Mouse (Mus musculus) cerebellum, adult 2 months (tissue): ENCODE data around the gene Ccl26. TPM values are rescaled to one million over a fixed set of nuclear protein-coding genes. Genes with fewer than 3 reads are reported as not detected.

ENCODE experiments used
- DNase-seq, 2 experiments: peaks; one replicate each; pipeline ENCODE4 v3.0.0; 2021
- H3K27ac ChIP-seq: fragments of 200-500 bp; 2 replicates; pipeline ENCODE4 v1.5.1; 2012; ENCODE audit warnings: low read length, control low read depth, inconsistent platforms; ENCODE audit not compliant: insufficient read depth
- H3K27me3 ChIP-seq: fragments of 200-500 bp; 2 replicates; pipeline ENCODE4 v1.6.1; 2012; ENCODE audit warnings: inconsistent platforms, mild to moderate bottlenecking, low read length, moderate library complexity; ENCODE audit not compliant: control insufficient read depth, insufficient read depth
- H3K4me1 ChIP-seq: fragments of 200-500 bp; 2 replicates; pipeline ENCODE4 v1.6.1; 2011; ENCODE audit warnings: low read length; ENCODE audit not compliant: control insufficient read depth, insufficient read depth
- H3K4me3 ChIP-seq: fragments of 200-500 bp; replicated peaks from 2 replicates; pipeline ENCODE3; 2011; ENCODE audit warnings: mild to moderate bottlenecking, low read depth, low read length, control low read depth; ENCODE audit not compliant: insufficient read depth
- CTCF ChIP-seq: fragments of 200-500 bp; IDR thresholded peaks from 2 replicates; pipeline ENCODE4 v1.5.1; 2011; ENCODE audit warnings: low read depth, mild to moderate bottlenecking, control low read depth, low read length, moderate library complexity, borderline replicate concordance; ENCODE audit not compliant: insufficient read depth
- POLR2A ChIP-seq: fragments of 200-500 bp; IDR thresholded peaks from 2 replicates; pipeline ENCODE4 v1.6.1; 2011; ENCODE audit warnings: low read length, control low read depth, borderline replicate concordance; ENCODE audit not compliant: insufficient read depth
- WGBS: fragments of 180-500 bp; shearing (Covaris S2); methylation state at CpG from one replicate; pipeline ENCODE4 v1.1.7; 2018; 5-methylcytosine and 5-hydroxymethylcytosine counted together
- polyA plus RNA-seq: library from polyadenylated mRNA; depleted of rRNA; stranded (reverse); fragments of >200 nt; gene quantifications from 2 replicates; pipeline ENCODE4 v1.2.3, GENCODE M21; 2012

The Ccl26 gene
- polyA plus RNA-seq, 1 experiment = not detected

DNA sequence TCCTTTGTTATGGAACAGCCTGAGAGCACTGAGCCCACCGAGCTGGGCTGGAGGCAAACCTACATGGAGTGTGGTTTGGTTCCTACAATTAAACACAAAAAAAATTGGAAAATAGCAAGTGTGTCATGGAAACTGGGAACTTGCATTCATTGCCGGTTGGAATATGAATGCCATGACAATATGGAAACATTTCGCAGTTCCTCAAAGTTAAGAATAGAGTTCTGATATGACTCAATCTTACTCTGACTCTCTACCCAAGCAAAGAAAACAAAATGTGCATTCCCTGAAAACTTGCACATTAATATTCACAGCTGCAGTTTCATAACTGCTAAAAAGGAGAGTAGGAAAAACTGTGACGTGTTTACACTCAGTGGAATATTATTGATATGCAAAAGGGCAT lies 19.0 kb upstream of the Ccl26 start:
- TF ChIP-seq CTCF (no peak), POLR2A (no peak)
- H3K27me3 ChIP-seq = no peaks in the 10 kb centered on the region
- 84% methylated on average over 4 of the region's 4 CpGs for whole genome bisulfite sequencing
- H3K27ac ChIP-seq = no peak overlapping the region
- no peak overlapping the region for H3K4me3 ChIP-seq
- no peaks in the 10 kb centered on the region for H3K4me1 ChIP-seq
- no peak for DNase-seq

DNA sequence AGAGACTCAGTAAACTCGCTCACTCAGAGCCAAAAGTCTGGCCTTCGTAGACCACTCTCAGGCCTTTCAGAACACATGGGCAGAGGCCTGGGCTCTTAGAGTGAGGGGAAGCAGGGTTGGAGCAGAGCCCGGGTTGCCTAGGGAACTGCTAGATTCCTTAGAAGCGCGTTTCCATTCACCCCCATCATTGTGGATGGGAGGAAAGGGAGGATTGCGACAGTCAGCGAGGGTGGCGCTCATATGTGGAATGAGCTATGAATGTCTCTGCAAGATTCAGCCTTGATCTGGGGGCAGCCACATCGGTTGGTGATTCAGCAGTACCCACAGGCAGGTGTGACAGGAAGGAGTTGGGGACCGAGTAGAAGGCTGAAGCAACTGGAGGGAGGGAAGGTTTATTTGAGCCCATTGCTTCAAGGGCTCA lies 16.0 kb upstream of the Ccl26 start:
- Histone ChIP-seq H3K4me1 (no peaks in the 10 kb centered on the region), H3K27me3 (no peaks in the 10 kb centered on the region), H3K27ac (no peak overlapping the region), H3K4me3 (no peak overlapping the region)
- WGBS = 31% methylated on average over 10 of the region's 10 CpGs
- TF ChIP-seq POLR2A = no peak
- no peak for TF ChIP-seq CTCF
- no peak for DNase-seq

DNA sequence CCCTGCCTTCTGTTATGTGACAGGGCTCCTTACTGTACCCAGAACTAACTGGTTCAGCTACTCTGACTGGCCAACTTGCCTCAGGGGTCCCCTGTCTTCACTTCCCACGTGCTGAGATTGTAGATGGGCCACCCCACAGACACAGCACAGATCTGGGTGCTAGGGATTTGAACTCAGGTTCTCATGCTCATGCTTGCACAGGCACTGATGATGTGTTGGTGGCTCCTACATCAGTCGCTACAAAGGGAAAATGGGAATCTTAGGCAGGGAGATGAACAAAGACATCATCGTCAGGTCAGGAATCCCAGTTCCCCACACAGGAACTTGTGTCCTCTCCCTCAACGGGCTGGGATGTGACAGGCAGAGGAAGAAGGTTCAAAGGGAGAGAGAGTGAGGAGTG lies 12.7 kb upstream of the Ccl26 start:
- WGBS = 68% methylated on average over 4 of the region's 4 CpGs
- no peak for DNase-seq
- Histone ChIP-seq H3K4me3 (no peak overlapping the region), H3K27me3 (no peaks in the 10 kb centered on the region), H3K27ac (no peak overlapping the region), H3K4me1 (no peaks in the 10 kb centered on the region)
- no peak for TF ChIP-seq POLR2A
- TF ChIP-seq CTCF = no peak

DNA sequence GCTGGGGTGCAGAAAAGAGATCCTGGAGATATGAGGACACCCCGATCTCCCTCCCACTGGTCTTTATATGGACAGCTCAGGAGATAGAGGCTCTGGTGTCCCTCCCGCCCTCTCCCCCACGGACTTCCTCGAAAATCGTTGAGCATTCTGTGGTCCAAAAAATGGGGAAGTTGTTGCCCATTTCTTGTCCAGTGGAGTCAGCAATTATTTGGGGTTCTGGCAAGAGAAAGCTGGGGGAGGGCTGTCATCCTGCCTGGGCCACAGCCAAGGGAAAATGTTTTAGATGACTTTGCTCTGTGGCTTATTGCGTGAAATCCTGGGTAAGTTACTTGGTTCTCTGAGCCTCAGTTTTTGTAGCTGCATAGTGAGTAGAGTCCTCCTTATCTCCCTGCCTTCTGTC lies 9.6 kb upstream of the Ccl26 start, which contains the start of gene Ccl24:
TSS of gene Ccl24 (minus strand) at position 44 of the 400 bp plus-strand sequence.
- no peak for DNase-seq
- no peaks in the 10 kb centered on the region for H3K27me3 ChIP-seq
- H3K27ac ChIP-seq = no peak within 1 kb of the TSS
- 80% methylated on average over 6 of the region's 6 CpGs for WGBS
- TF ChIP-seq CTCF = no peak
- TF ChIP-seq POLR2A = no peak
- no peak within 1 kb of the TSS for H3K4me3 ChIP-seq
- no peaks in the 10 kb centered on the region for H3K4me1 ChIP-seq

DNA sequence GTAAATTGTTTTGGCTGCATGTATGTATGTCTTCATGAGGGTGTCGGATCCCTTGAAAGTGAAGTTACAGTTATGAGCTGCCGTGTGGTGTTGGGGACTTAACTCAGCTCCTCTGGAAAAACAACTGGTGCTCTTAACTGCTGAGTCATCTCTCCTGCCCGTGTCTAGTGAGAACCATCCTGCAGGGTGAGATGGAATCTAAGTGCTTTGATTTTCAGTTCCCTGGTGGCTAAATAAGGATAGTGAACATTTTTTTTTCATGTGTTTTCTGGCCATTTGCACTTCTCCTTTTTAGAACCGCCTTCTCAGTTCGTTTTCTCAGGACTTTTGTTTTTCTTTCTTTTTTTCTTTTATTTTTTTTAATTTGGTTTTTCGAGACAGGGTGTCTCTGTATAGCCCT lies 5.3 kb upstream of the Ccl26 start:
- Histone ChIP-seq H3K4me1 (no peaks in the 10 kb centered on the region), H3K4me3 (no peak overlapping the region), H3K27ac (no peak overlapping the region), H3K27me3 (no peaks in the 10 kb centered on the region)
- 68% methylated on average over 6 of the region's 6 CpGs for WGBS
- TF ChIP-seq POLR2A (no peak), CTCF (no peak)
- DNase-seq = no peak

DNA sequence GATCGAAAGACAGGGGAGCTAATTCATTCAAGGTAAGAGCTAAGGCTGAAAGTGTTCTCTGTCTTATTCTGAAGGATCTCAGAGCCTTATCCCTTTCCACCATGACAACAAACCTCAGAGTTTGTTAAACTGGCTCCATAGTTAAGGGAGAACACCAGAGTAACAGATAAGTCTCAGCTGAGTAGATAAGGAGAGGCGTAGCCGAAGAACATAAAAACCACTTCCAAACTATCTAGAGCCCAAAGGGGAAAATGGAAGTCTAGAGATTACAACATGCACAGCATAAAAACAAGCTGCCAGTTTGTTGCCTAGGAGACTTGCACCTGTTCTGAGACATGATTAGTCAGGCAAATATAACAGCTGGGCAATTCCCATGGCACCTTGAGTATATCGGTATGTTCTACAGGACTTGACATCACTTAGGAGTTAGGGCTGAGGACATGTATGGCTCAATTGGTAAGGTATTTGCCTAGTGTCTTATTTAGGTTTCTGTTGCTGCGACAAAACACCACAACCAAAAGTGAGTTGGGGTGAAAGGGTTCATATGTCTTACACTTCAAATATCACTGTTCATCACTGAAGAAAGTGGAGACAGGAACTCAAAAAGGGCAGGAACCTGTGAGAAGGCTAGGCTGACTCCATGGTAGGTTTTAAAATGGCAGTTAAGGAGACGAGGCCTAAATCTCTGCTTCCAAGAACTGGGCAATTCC lies 4.3 kb upstream of the Ccl26 start:
- Histone ChIP-seq H3K4me3 (no peak overlapping the region), H3K4me1 (no peaks in the 10 kb centered on the region), H3K27me3 (no peaks in the 10 kb centered on the region), H3K27ac (no peak overlapping the region)
- 81% methylated on average over 6 of the region's 6 CpGs for WGBS
- no peak for DNase-seq
- no peak for TF ChIP-seq CTCF
- no peak for TF ChIP-seq POLR2A

DNA sequence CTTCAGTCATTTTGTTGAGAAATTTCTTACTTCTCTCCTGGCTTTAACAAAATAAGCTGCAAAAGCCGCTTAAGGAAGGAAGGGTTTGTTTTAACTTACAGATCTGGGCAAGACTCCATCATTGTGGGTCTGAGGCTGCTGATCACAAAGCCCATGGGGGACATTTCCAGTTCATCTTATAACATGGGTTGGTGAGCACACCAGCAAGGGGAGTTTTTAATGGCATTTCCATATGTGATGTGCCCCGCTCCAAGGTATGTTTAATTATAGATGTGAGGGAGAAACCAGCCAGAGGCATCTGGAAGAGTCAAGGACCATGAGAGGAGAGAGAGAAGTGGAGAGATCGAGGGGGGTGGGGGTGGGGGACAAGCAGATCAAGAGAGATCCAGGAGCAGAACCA lies 5.7 kb downstream of the Ccl26 start:
- Histone ChIP-seq H3K4me1 (no peaks in the 10 kb centered on the region), H3K4me3 (no peak overlapping the region), H3K27ac (no peak overlapping the region), H3K27me3 (no peaks in the 10 kb centered on the region)
- WGBS = 80% methylated on average over 3 of the region's 3 CpGs
- no peak for DNase-seq
- TF ChIP-seq CTCF (no peak), POLR2A (no peak)

DNA sequence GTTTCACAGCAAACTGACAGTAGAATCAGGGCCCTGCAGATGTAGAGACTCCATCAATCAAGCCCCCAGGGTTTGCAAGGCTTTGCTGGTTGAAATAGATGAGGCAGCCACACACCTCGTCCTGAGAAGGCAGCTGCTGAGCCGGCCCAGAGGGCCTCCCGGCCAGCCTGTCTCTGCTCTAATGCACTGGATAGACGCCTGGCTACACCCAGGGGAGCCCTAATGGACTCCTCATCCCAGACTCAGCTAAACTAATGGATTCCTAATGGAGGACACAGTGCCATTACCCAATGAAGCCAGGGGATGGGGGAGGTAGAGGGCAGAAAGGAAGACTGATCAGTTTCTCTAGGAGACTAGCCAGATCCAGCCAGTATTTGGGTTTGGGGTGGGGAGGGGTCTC lies 6.3 kb downstream of the Ccl26 start:
- Histone ChIP-seq H3K4me3 (no peak overlapping the region), H3K27ac (no peak overlapping the region), H3K4me1 (no peaks in the 10 kb centered on the region), H3K27me3 (no peaks in the 10 kb centered on the region)
- TF ChIP-seq CTCF = no peak
- no peak for TF ChIP-seq POLR2A
- no peak for DNase-seq
- 15% methylated on average over 4 of the region's 4 CpGs for WGBS

DNA sequence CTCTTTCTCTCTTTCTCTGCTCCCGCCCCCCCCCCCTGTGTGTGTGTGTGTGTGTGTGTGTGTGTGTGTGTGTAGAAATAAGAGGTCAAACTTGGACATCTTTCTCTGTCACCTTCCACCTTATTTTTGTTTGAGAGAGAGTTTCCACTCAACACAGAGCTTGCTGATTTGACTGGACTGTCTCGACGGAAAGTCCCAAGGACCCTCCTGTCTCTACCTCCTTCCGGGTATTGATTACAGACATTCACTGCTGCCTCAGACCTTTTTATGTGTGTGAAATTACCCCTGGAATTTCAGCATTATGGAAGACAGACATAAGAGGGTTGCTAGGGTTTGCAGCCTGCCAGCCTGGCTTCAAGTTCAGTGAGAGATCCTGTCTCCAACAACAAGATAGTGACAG lies 7.1 kb downstream of the Ccl26 start:
- no peak for DNase-seq
- H3K4me3 ChIP-seq = no peak overlapping the region
- no peaks in the 10 kb centered on the region for H3K27me3 ChIP-seq
- no peaks in the 10 kb centered on the region for H3K4me1 ChIP-seq
- WGBS = 94% methylated on average over 3 of the region's 4 CpGs
- TF ChIP-seq POLR2A = no peak
- TF ChIP-seq CTCF = no peak
- no peak overlapping the region for H3K27ac ChIP-seq
